8 mouse cellular contexts compared by ENCODE assay signal in genomic region chr13:74208986-74209345, GRCm38 (mm10). TPM values are rescaled to one million over a fixed set of nuclear protein-coding genes. Genes with fewer than 3 reads are reported as not detected.
DNase-seq lines count a peak whose midpoint lies in the region; ATAC-seq lines count a peak whose summit lies in the region.

No protein-coding gene starts in this region.

- peak; percentile 21 to 26 for DNase-seq in layer of hippocampus, postnatal 25 days (ENCODE audit: extremely low spot score in 1 of 2, low spot score in 1 of 2)
- no peak for DNase-seq in layer of hippocampus, adult 9-10 months (ENCODE audit: low spot score)
- peak; percentile 24 for DNase-seq in embryonic facial prominence, embryonic 14.5 days (ENCODE audit: low spot score)
- peak; percentile 50 for DNase-seq in thymus, postnatal 4 days
- no peak for DNase-seq in gastrocnemius, adult 8-10 months (ENCODE audit: low spot score in 2 of 2)

- no peaks in the 10 kb centered on the region for H3K9me3 ChIP-seq in embryonic facial prominence, embryonic 14.5 days (ENCODE audit: control insufficient read depth, low read length)
- no peaks in the 10 kb centered on the region for H3K9me3 ChIP-seq in intestine, embryonic 15.5 days
- H3K9me3 ChIP-seq in megakaryocyte, embryonic 14.5 days: no peaks in the 10 kb centered on the region

- ATAC-seq in activated CD4-positive, CD25-positive, alpha-beta regulatory T cell, adult 4 months: peak; percentile 25
- peak; percentile 26; the same call in 1 of the 2 replicates for ATAC-seq in embryonic facial prominence, embryonic 14.5 days (ENCODE audit: low read depth)
- ATAC-seq in intestine, embryonic 15.5 days: peak; percentile 65; the same call in 1 of the 2 replicates

- H3K27me3 ChIP-seq in embryonic facial prominence, embryonic 14.5 days (replicated peaks; ENCODE audit: control insufficient read depth, insufficient read depth, low read length): no peaks in the 10 kb centered on the region
- H3K27me3 ChIP-seq in intestine, embryonic 15.5 days (replicated peaks): no peaks in the 10 kb centered on the region
- peaks cover 7% of the 10 kb centered on the region for H3K27me3 ChIP-seq in megakaryocyte, embryonic 14.5 days (replicated peaks)

- H3K36me3 ChIP-seq in embryonic facial prominence, embryonic 14.5 days (ENCODE audit: control insufficient read depth, insufficient read depth, low read length): peaks cover 11% of the 10 kb centered on the region
- H3K36me3 ChIP-seq in intestine, embryonic 15.5 days: peaks cover 3% of the 10 kb centered on the region
- peaks cover 26% of the 10 kb centered on the region for H3K36me3 ChIP-seq in megakaryocyte, embryonic 14.5 days (replicated peaks; ENCODE audit: low read length)

- peak overlapping the region; percentile 56 for H3K4me2 ChIP-seq in embryonic facial prominence, embryonic 14.5 days (ENCODE audit: low read depth, low read length)
- peak overlapping the region; percentile 80 for H3K4me2 ChIP-seq in intestine, embryonic 15.5 days (replicated peaks)

- 18% methylated on average over 12 of the region's 12 CpGs for WGBS in embryonic facial prominence, embryonic 14.5 days
- WGBS in intestine, embryonic 15.5 days: 18% methylated on average over 12 of the region's 12 CpGs

- H3K27ac ChIP-seq in embryonic facial prominence, embryonic 14.5 days (replicated peaks; ENCODE audit: low read depth, low read length): peak overlapping the region; percentile 89
- H3K27ac ChIP-seq in intestine, embryonic 15.5 days: peak overlapping the region; percentile 89

- peak overlapping the region; percentile 89 for H3K9ac ChIP-seq in embryonic facial prominence, embryonic 14.5 days (ENCODE audit: low read depth, low read length)
- H3K9ac ChIP-seq in intestine, embryonic 15.5 days: peak overlapping the region; percentile 75

- H3K4me3 ChIP-seq in embryonic facial prominence, embryonic 14.5 days (ENCODE audit: low read depth, low read length): peak overlapping the region; percentile 82
- peak overlapping the region; percentile 73 for H3K4me3 ChIP-seq in intestine, embryonic 15.5 days (replicated peaks)
- H3K4me3 ChIP-seq in megakaryocyte, embryonic 14.5 days (replicated peaks): peak overlapping the region; percentile 99

- peaks cover 12% of the 10 kb centered on the region for H3K4me1 ChIP-seq in embryonic facial prominence, embryonic 14.5 days (ENCODE audit: control insufficient read depth, insufficient read depth, low read length)
- peaks cover 9% of the 10 kb centered on the region for H3K4me1 ChIP-seq in intestine, embryonic 15.5 days (replicated peaks)
- peaks cover 31% of the 10 kb centered on the region for H3K4me1 ChIP-seq in megakaryocyte, embryonic 14.5 days

RNA-seq across cellular contexts. Expression of gene Exoc3, which starts 0.4 kb away (rescaled TPM):
- total RNA-seq in layer of hippocampus, postnatal 25 days (2021): 10 to 100 TPM; 70.8 to 76.7 TPM
- 10 to 100 TPM; 77.3 to 85.7 TPM for polyA plus RNA-seq in activated CD4-positive, CD25-positive, alpha-beta regulatory T cell, adult 4 months (2017; shearing (Covaris generic))
- 82.3 and 85.0 TPM in 2 replicates for polyA plus RNA-seq in embryonic facial prominence, embryonic 14.5 days (2014; fragmentation: Nextera tagmentation; extraction: Ambion mirVana)
- polyA plus RNA-seq in intestine, embryonic 15.5 days (2015; fragmentation: Nextera tagmentation; extraction: Ambion mirVana): 60.9 and 65.6 TPM in 2 replicates
- polyA plus RNA-seq in megakaryocyte, embryonic 14.5 days (2012; ENCODE audit: insufficient read depth, low replicate concordance): 18.1 TPM in 1 of 2 replicates, not detected in the other
- 10 to 100 TPM; 27.8 to 36.4 (median 35.1) TPM for total RNA-seq in gastrocnemius, adult 8-10 months (2022)

Comparison
In these comparisons a context has a peak if more than half of its experiments do, and no peak if none do; other contexts are left out.
1. DNase-seq: peak in layer of hippocampus, postnatal 25 days (2 of 2), embryonic facial prominence, embryonic 14.5 days (single experiment) and thymus, postnatal 4 days (single experiment); none in layer of hippocampus, adult 9-10 months (single experiment) and gastrocnemius, adult 8-10 months (0 of 2).
2. Peak in every context shown above with its lines, with median percentiles within 50 percentile points of each other: ATAC-seq and H3K4me3 ChIP-seq.